Comparison of ENCODE assay signal across 8 mouse cellular contexts in the genomic region with DNA sequence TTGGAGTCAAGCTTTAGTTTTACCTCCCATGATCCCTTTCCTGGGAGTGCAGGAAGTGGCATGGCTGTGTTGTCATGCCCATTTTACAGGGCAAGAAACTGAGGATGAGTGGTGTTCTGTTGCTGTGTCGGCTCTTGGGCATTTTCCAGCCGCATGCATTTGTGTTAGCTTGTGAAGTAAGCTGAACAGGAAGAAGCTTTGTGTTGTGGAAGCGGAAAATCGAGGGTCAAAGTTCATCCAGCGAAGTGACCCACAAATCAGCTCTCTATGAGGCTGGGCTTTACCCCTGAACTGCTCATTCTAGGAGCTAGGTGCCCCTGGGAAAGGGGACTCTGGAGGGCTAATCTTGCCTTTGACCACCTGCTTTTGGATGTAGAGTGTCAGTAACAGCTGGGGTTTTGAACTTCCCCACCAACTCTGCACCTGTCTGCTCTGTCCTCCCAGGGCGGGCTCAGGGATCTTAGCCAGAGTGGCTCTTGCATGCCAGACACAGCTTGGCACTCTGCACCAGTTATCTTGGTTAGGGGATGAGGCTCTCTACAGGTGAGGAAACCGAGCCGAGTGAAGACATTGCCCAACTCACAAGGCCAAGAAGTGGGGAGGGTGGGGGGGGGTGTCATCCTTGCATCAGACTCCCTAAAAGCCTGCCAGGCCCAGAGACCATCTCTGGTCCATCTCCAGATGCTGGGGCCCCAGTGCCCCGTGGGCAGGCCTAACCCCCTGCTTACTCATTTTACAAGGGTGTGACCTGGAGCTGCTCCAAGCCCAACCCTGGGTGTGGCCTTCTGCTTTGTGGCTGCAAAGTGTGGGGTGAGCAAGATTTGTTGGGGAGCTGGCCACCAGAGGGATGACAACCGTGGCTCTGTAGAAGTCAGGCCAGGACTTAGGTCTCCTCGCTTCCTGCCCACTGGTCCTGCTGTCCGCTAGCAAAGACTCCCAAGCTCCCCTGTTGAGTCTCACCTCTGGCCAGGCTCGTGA. TPM values are rescaled to one million over a fixed set of nuclear protein-coding genes. Genes with fewer than 3 reads are reported as not detected.
DNase-seq lines count a peak whose midpoint lies in the region; ATAC-seq and TF ChIP-seq lines count a peak whose summit lies in the region.

No protein-coding gene starts in this region.

- TF ChIP-seq EP300 in heart, adult 2 months (IDR thresholded peaks at IDR 0.05; ENCODE audit: insufficient read depth, low read depth, low read length), result no peak
- no peak for TF ChIP-seq EP300 in lung, postnatal 0 days (IDR thresholded peaks at IDR 0.05)

- H3K27ac ChIP-seq in heart, embryonic 11.5 days (ENCODE audit: low read depth, low read length), result peak overlapping the region; percentile 62
- no peak overlapping the region for H3K27ac ChIP-seq in heart, adult 2 months
- H3K27ac ChIP-seq in hindbrain, embryonic 13.5 days, result no peak overlapping the region
- H3K27ac ChIP-seq in lung, postnatal 0 days (ENCODE audit: low read length), result peak overlapping the region; percentile 90; the same call in 1 of the 2 replicates
- H3K27ac ChIP-seq in stomach, embryonic 15.5 days, result peak overlapping the region; percentile 71; the same call in 1 of the 2 replicates

- H3K4me3 ChIP-seq in heart, embryonic 11.5 days (ENCODE audit: low read depth, low read length), result peak overlapping the region; percentile 60
- H3K4me3 ChIP-seq in heart, adult 2 months, result no peak overlapping the region
- H3K4me3 ChIP-seq in hindbrain, embryonic 13.5 days, result no peak overlapping the region
- no peak overlapping the region for H3K4me3 ChIP-seq in lung, postnatal 0 days (ENCODE audit: low read depth, low read length)
- H3K4me3 ChIP-seq in stomach, embryonic 15.5 days (replicated peaks), result peak overlapping the region; percentile 78; the same call in 1 of the 2 replicates

- intact Hi-C loops in heart, adult 2 months (cut with DNase I), result no loop called here

- H3K27me3 ChIP-seq in heart, embryonic 11.5 days (ENCODE audit: control insufficient read depth, insufficient read depth, low read length), result no peaks in the 10 kb centered on the region
- no peaks in the 10 kb centered on the region for H3K27me3 ChIP-seq in heart, adult 2 months (ENCODE audit: control insufficient read depth, insufficient read depth, low read length)
- H3K27me3 ChIP-seq in hindbrain, embryonic 13.5 days, result peaks cover 13% of the 10 kb centered on the region
- no peaks in the 10 kb centered on the region for H3K27me3 ChIP-seq in lung, postnatal 0 days (replicated peaks; ENCODE audit: insufficient read depth, low read length)
- H3K27me3 ChIP-seq in stomach, embryonic 15.5 days (replicated peaks), result no peaks in the 10 kb centered on the region

- no peaks in the 10 kb centered on the region for H3K9me3 ChIP-seq in heart, embryonic 11.5 days (replicated peaks; ENCODE audit: control insufficient read depth, low read length)
- H3K9me3 ChIP-seq in hindbrain, embryonic 13.5 days, result no peaks in the 10 kb centered on the region
- no peaks in the 10 kb centered on the region for H3K9me3 ChIP-seq in lung, postnatal 0 days (ENCODE audit: low read length)
- H3K9me3 ChIP-seq in stomach, embryonic 15.5 days, result no peaks in the 10 kb centered on the region

- H3K4me1 ChIP-seq in heart, embryonic 11.5 days (ENCODE audit: control insufficient read depth, insufficient read depth, low read length), result peaks cover 46% of the 10 kb centered on the region
- peaks cover 3% of the 10 kb centered on the region for H3K4me1 ChIP-seq in heart, adult 2 months (ENCODE audit: control insufficient read depth, insufficient read depth, low read length)
- peaks cover 54% of the 10 kb centered on the region for H3K4me1 ChIP-seq in hindbrain, embryonic 13.5 days (replicated peaks)
- H3K4me1 ChIP-seq in lung, postnatal 0 days (ENCODE audit: insufficient read depth, low read depth, low read length), result peaks cover 53% of the 10 kb centered on the region
- H3K4me1 ChIP-seq in stomach, embryonic 15.5 days, result peaks cover 59% of the 10 kb centered on the region

- H3K36me3 ChIP-seq in heart, embryonic 11.5 days (ENCODE audit: control insufficient read depth, insufficient read depth, low read length), result no peaks in the 10 kb centered on the region
- no peaks in the 10 kb centered on the region for H3K36me3 ChIP-seq in heart, adult 2 months (ENCODE audit: control insufficient read depth, insufficient read depth, low read length)
- H3K36me3 ChIP-seq in hindbrain, embryonic 13.5 days, result no peaks in the 10 kb centered on the region
- H3K36me3 ChIP-seq in lung, postnatal 0 days (ENCODE audit: insufficient read depth, low read length), result no peaks in the 10 kb centered on the region
- H3K36me3 ChIP-seq in stomach, embryonic 15.5 days, result no peaks in the 10 kb centered on the region

- H3K9ac ChIP-seq in heart, embryonic 11.5 days (ENCODE audit: low read depth, low read length), result peak overlapping the region; percentile 83; the same call in 1 of the 2 replicates
- H3K9ac ChIP-seq in heart, adult 2 months (ENCODE audit: low read depth, low read length), result no peak overlapping the region
- H3K9ac ChIP-seq in hindbrain, embryonic 13.5 days, result no peak overlapping the region
- no peak overlapping the region for H3K9ac ChIP-seq in lung, postnatal 0 days (replicated peaks; ENCODE audit: low read depth)
- H3K9ac ChIP-seq in stomach, embryonic 15.5 days, result no peak overlapping the region

- no peaks in the 10 kb centered on the region for H3K79me2 ChIP-seq in heart, adult 2 months (replicated peaks; ENCODE audit: control insufficient read depth, insufficient read depth, low read length)

- TF ChIP-seq POLR2A in heart, adult 2 months (IDR thresholded peaks at IDR 0.05; ENCODE audit: insufficient read depth, low read depth, low read length), result no peak

- peak; percentile 77 for ATAC-seq in heart, embryonic 11.5 days (replicated peaks; ENCODE audit: insufficient number of reproducible peaks, low FRiP score, low TSS enrichment)
- ATAC-seq in hindbrain, embryonic 13.5 days (ENCODE audit: low FRiP score), result no peak
- no peak for ATAC-seq in lung, postnatal 0 days
- ATAC-seq in stomach, embryonic 15.5 days (ENCODE audit: insufficient read depth, low FRiP score, low read depth), result peak; percentile 77

- no peak for TF ChIP-seq CTCF in heart, adult 2 months (IDR thresholded peaks at IDR 0.05)
- TF ChIP-seq CTCF in lung, postnatal 0 days (IDR thresholded peaks at IDR 0.05), result no peak; the same call in 1 of the 2 replicates

- no peak for DNase-seq in heart, adult 2 months
- DNase-seq in adrenal gland, postnatal 36 days, result peak; percentile 72
- peak; percentile 69 for DNase-seq in lung, postnatal 0 days (ENCODE audit: low spot score)
- no peak for DNase-seq in cerebellum, postnatal 25 days
- DNase-seq in ovary, adult 18-20 months (ENCODE audit: low spot score), result no peak

- H3K4me2 ChIP-seq in heart, embryonic 11.5 days, result peak overlapping the region; percentile 95
- H3K4me2 ChIP-seq in hindbrain, embryonic 13.5 days, result peak overlapping the region; percentile 100; the same call in 1 of the 2 replicates
- H3K4me2 ChIP-seq in lung, postnatal 0 days (replicated peaks; ENCODE audit: low read depth, low read length), result peak overlapping the region; percentile 100
- H3K4me2 ChIP-seq in stomach, embryonic 15.5 days, result peak overlapping the region; percentile 99

- WGBS in heart, embryonic 11.5 days (ENCODE audit: insufficient replicate concordance), result 73% methylated on average over 13 of the region's 13 CpGs
- 65% methylated on average over 13 of the region's 13 CpGs for WGBS in heart, adult 2 months
- WGBS in hindbrain, embryonic 13.5 days, result 63% methylated on average over 13 of the region's 13 CpGs
- 55% methylated on average over 13 of the region's 13 CpGs for WGBS in lung, postnatal 0 days
- 64% methylated on average over 13 of the region's 13 CpGs for WGBS in stomach, embryonic 15.5 days

RNA-seq across cellular contexts. Expression of gene E2f2, which starts 2.3 kb away (rescaled TPM):
- polyA plus RNA-seq in heart, embryonic 11.5 days (2014; fragmentation: Nextera tagmentation; extraction: Ambion mirVana), result 4.8 and 5.8 TPM in 2 replicates
- total RNA-seq in heart, adult 2 months (2021), result 1 to 10 TPM in 1 of 2 experiments, under 1 TPM in 1; 0.65 to 5.3 TPM
- polyA plus RNA-seq in heart, adult 2 months (2012; rRNA removed), result 0.41 and 1.3 TPM in 2 replicates
- 1 to 10 TPM; 2.1 to 2.3 TPM for total RNA-seq in adrenal gland, postnatal 36 days (2021)
- 2.7 and 3.2 TPM in 2 replicates for polyA plus RNA-seq in hindbrain, embryonic 13.5 days (2015; fragmentation: Nextera tagmentation; extraction: Ambion mirVana)
- polyA plus RNA-seq in lung, postnatal 0 days (2015; fragmentation: Nextera tagmentation; extraction: Ambion mirVana), result 17.8 and 19.1 TPM in 2 replicates
- 8.6 and 11.4 TPM in 2 replicates for polyA plus RNA-seq in stomach, embryonic 15.5 days (2015; fragmentation: Nextera tagmentation; extraction: Ambion mirVana)

RNA-seq across cellular contexts. Expression of gene Id3, which starts 31.2 kb away (rescaled TPM):
- polyA plus RNA-seq in heart, embryonic 11.5 days (2014; fragmentation: Nextera tagmentation; extraction: Ambion mirVana), result 411 and 415 TPM in 2 replicates
- total RNA-seq in heart, adult 2 months (2021), result 10 to 100 TPM; 56.8 to 58.8 TPM
- polyA plus RNA-seq in heart, adult 2 months (2012; rRNA removed), result 92.1 and 120 TPM in 2 replicates
- 10 to 100 TPM; 60.0 to 74.0 TPM for total RNA-seq in adrenal gland, postnatal 36 days (2021)
- 234 and 269 TPM in 2 replicates for polyA plus RNA-seq in hindbrain, embryonic 13.5 days (2015; fragmentation: Nextera tagmentation; extraction: Ambion mirVana)
- 430 and 477 TPM in 2 replicates for polyA plus RNA-seq in lung, postnatal 0 days (2015; fragmentation: Nextera tagmentation; extraction: Ambion mirVana)
- 274 and 292 TPM in 2 replicates for polyA plus RNA-seq in stomach, embryonic 15.5 days (2015; fragmentation: Nextera tagmentation; extraction: Ambion mirVana)

RNA-seq across cellular contexts. Expression of gene Asap3, which starts 31.7 kb away (rescaled TPM):
- 1.8 and 2.1 TPM in 2 replicates for polyA plus RNA-seq in heart, embryonic 11.5 days (2014; fragmentation: Nextera tagmentation; extraction: Ambion mirVana)
- total RNA-seq in heart, adult 2 months (2021), result 10 to 100 TPM in 1 of 2 experiments, 1 to 10 TPM in 1; 7.8 to 10.2 TPM
- 8.6 and 9.4 TPM in 2 replicates for polyA plus RNA-seq in heart, adult 2 months (2012; rRNA removed)
- 1 to 10 TPM; 1.7 to 2.1 TPM for total RNA-seq in adrenal gland, postnatal 36 days (2021)
- 5.8 and 6.3 TPM in 2 replicates for polyA plus RNA-seq in hindbrain, embryonic 13.5 days (2015; fragmentation: Nextera tagmentation; extraction: Ambion mirVana)
- 5.4 and 5.5 TPM in 2 replicates for polyA plus RNA-seq in lung, postnatal 0 days (2015; fragmentation: Nextera tagmentation; extraction: Ambion mirVana)
- 6.4 and 7.8 TPM in 2 replicates for polyA plus RNA-seq in stomach, embryonic 15.5 days (2015; fragmentation: Nextera tagmentation; extraction: Ambion mirVana)

Comparison
In these comparisons a context has a peak if more than half of its experiments do, and no peak if none do; other contexts are left out.
1. H3K27ac ChIP-seq: peak in heart, embryonic 11.5 days (single experiment), lung, postnatal 0 days (single experiment) and stomach, embryonic 15.5 days (single experiment); none in heart, adult 2 months (single experiment) and hindbrain, embryonic 13.5 days (single experiment).
2. H3K4me3 ChIP-seq: peak in heart, embryonic 11.5 days (single experiment) and stomach, embryonic 15.5 days (single experiment); none in heart, adult 2 months (single experiment), hindbrain, embryonic 13.5 days (single experiment) and lung, postnatal 0 days (single experiment).
3. ATAC-seq: peak in heart, embryonic 11.5 days (single experiment) and stomach, embryonic 15.5 days (single experiment); none in hindbrain, embryonic 13.5 days (single experiment) and lung, postnatal 0 days (single experiment).
4. DNase-seq: peak in adrenal gland, postnatal 36 days (2 of 2) and lung, postnatal 0 days (single experiment); none in heart, adult 2 months (0 of 2), cerebellum, postnatal 25 days (0 of 2) and ovary, adult 18-20 months (single experiment).
5. Peak in every context shown above with its lines, with median percentiles within 50 percentile points of each other: H3K4me2 ChIP-seq.